Comparison of ENCODE assay signal across 10 mouse cellular contexts in genomic region chr8:92114311-92115275, GRCm38 (mm10).
DNase-seq lines count a peak whose midpoint lies in the region; ATAC-seq and TF ChIP-seq lines count a peak whose summit lies in the region.
"Had no signal": no experiment of that assay in that cellular context is flagged by ENCODE, and none has a peak within 500 bp of the region (broad histone marks: within the 10 kb centered on the region; RNA-seq: fewer than 3 reads in every experiment).

No protein-coding gene starts in this region.

- WGBS in midbrain, embryonic 10.5 days: 17% methylated on average over 22 of the region's 22 CpGs
- WGBS in midbrain, postnatal 0 days: 20% methylated on average over 22 of the region's 22 CpGs
- WGBS in forebrain, embryonic 11.5 days: 12% methylated on average over 22 of the region's 22 CpGs
- 7% methylated on average over 22 of the region's 22 CpGs for WGBS in limb, embryonic 12.5 days
- 9% methylated on average over 22 of the region's 22 CpGs for WGBS in neural tube, embryonic 15.5 days

- no peak overlapping the region for H3K9ac ChIP-seq in midbrain, postnatal 0 days (replicated peaks; ENCODE audit: low read length, poor library complexity, severe bottlenecking)
- no peak overlapping the region for H3K9ac ChIP-seq in forebrain, embryonic 11.5 days (ENCODE audit: low read length)
- H3K9ac ChIP-seq in limb, embryonic 12.5 days (replicated peaks): no peak overlapping the region
- no peak overlapping the region for H3K9ac ChIP-seq in neural tube, embryonic 15.5 days (replicated peaks)

- no peaks in the 10 kb centered on the region for H3K36me3 ChIP-seq in midbrain, embryonic 10.5 days
- H3K36me3 ChIP-seq in midbrain, postnatal 0 days (ENCODE audit: insufficient read depth, low read length): no peaks in the 10 kb centered on the region
- H3K36me3 ChIP-seq in forebrain, embryonic 11.5 days (ENCODE audit: control insufficient read depth, insufficient read depth, low read length): no peaks in the 10 kb centered on the region
- no peaks in the 10 kb centered on the region for H3K36me3 ChIP-seq in limb, embryonic 12.5 days
- H3K36me3 ChIP-seq in neural tube, embryonic 15.5 days: no peaks in the 10 kb centered on the region

- peak; percentile 59 for DNase-seq in midbrain, embryonic 10.5 days (ENCODE audit: low spot score)
- DNase-seq in midbrain, postnatal 0 days (ENCODE audit: low spot score): no peak
- DNase-seq in forebrain, embryonic 11.5 days (ENCODE audit: low spot score): peak; percentile 60
- no peak for DNase-seq in right cerebral cortex, adult 2 months (ENCODE audit: low spot score in 2 of 2)
- no peak for DNase-seq in gastrocnemius, postnatal 4 days (ENCODE audit: low spot score in 2 of 2)
- DNase-seq in right cerebral cortex, postnatal 25 days: no peak
- DNase-seq: heart, adult 11 months; lung, adult 2 months had no signal

- no peak for TF ChIP-seq CTCF in midbrain, postnatal 0 days (IDR thresholded peaks at IDR 0.05)

- H3K27me3 ChIP-seq in midbrain, embryonic 10.5 days (ENCODE audit: low read depth, poor library complexity, severe bottlenecking): peaks cover 43% of the 10 kb centered on the region
- no peaks in the 10 kb centered on the region for H3K27me3 ChIP-seq in midbrain, postnatal 0 days (ENCODE audit: insufficient read depth, low read length)
- peaks cover 23% of the 10 kb centered on the region for H3K27me3 ChIP-seq in forebrain, embryonic 11.5 days (ENCODE audit: control insufficient read depth, insufficient read depth, low read length)
- H3K27me3 ChIP-seq in limb, embryonic 12.5 days: peaks cover 51% of the 10 kb centered on the region
- H3K27me3 ChIP-seq in neural tube, embryonic 15.5 days (replicated peaks): peaks cover 10% of the 10 kb centered on the region; the same call in 1 of the 2 replicates

- ATAC-seq in midbrain, postnatal 0 days (ENCODE audit: low FRiP score): no peak
- ATAC-seq in forebrain, embryonic 11.5 days (replicated peaks; ENCODE audit: low FRiP score): no peak; the same call in 1 of the 2 replicates
- peak; percentile 76; the same call in 1 of the 2 replicates for ATAC-seq in limb, embryonic 12.5 days (ENCODE audit: insufficient number of reproducible peaks, insufficient read depth, low FRiP score, low TSS enrichment, low read depth)
- ATAC-seq in neural tube, embryonic 15.5 days (ENCODE audit: low FRiP score): no peak

- no peaks in the 10 kb centered on the region for H3K9me3 ChIP-seq in midbrain, embryonic 10.5 days (replicated peaks)
- no peaks in the 10 kb centered on the region for H3K9me3 ChIP-seq in midbrain, postnatal 0 days (ENCODE audit: low read length)
- H3K9me3 ChIP-seq in forebrain, embryonic 11.5 days (ENCODE audit: control insufficient read depth, low read length): no peaks in the 10 kb centered on the region
- no peaks in the 10 kb centered on the region for H3K9me3 ChIP-seq in limb, embryonic 12.5 days
- no peaks in the 10 kb centered on the region for H3K9me3 ChIP-seq in neural tube, embryonic 15.5 days (replicated peaks)

- H3K4me1 ChIP-seq in midbrain, embryonic 10.5 days: peaks cover 29% of the 10 kb centered on the region
- no peaks in the 10 kb centered on the region for H3K4me1 ChIP-seq in midbrain, postnatal 0 days (ENCODE audit: insufficient read depth, low read length)
- H3K4me1 ChIP-seq in forebrain, embryonic 11.5 days (replicated peaks; ENCODE audit: control insufficient read depth, insufficient read depth, low read length): peaks cover 4% of the 10 kb centered on the region; the same call in 1 of the 2 replicates
- H3K4me1 ChIP-seq in limb, embryonic 12.5 days (replicated peaks): peaks cover 23% of the 10 kb centered on the region
- peaks cover 12% of the 10 kb centered on the region for H3K4me1 ChIP-seq in neural tube, embryonic 15.5 days

- peak overlapping the region; percentile 32 for H3K4me3 ChIP-seq in midbrain, embryonic 10.5 days
- H3K4me3 ChIP-seq in midbrain, postnatal 0 days (ENCODE audit: low read depth, low read length): no peak overlapping the region
- no peak overlapping the region for H3K4me3 ChIP-seq in forebrain, embryonic 11.5 days (ENCODE audit: low read depth, low read length)
- H3K4me3 ChIP-seq in limb, embryonic 12.5 days (replicated peaks): 0 out of 2 replicates have a peak overlapping the region, but pooled peaks have one; percentile 13
- H3K4me3 ChIP-seq in neural tube, embryonic 15.5 days (replicated peaks): no peak overlapping the region

- peak overlapping the region; percentile 82 for H3K27ac ChIP-seq in midbrain, embryonic 10.5 days (replicated peaks)
- no peak overlapping the region for H3K27ac ChIP-seq in midbrain, postnatal 0 days (ENCODE audit: low read depth, low read length)
- H3K27ac ChIP-seq in forebrain, embryonic 11.5 days (ENCODE audit: low read depth, low read length): no peak overlapping the region
- H3K27ac ChIP-seq in limb, embryonic 12.5 days: peak overlapping the region; percentile 17; the same call in 1 of the 2 replicates
- no peak overlapping the region for H3K27ac ChIP-seq in neural tube, embryonic 15.5 days (replicated peaks)

- H3K4me2 ChIP-seq in midbrain, postnatal 0 days (ENCODE audit: low read depth, low read length, poor library complexity, severe bottlenecking): no peak overlapping the region
- peak overlapping the region; percentile 24; the same call in 1 of the 2 replicates for H3K4me2 ChIP-seq in forebrain, embryonic 11.5 days (ENCODE audit: low read depth, low read length, severe bottlenecking)
- peak overlapping the region; percentile 40 for H3K4me2 ChIP-seq in limb, embryonic 12.5 days
- peak overlapping the region; percentile 25 for H3K4me2 ChIP-seq in neural tube, embryonic 15.5 days

Comparison
In these comparisons a context has a peak if more than half of its experiments do, and no peak if none do; other contexts are left out.
1. DNase-seq: peak in midbrain, embryonic 10.5 days (single experiment) and forebrain, embryonic 11.5 days (single experiment); none in midbrain, postnatal 0 days (single experiment), right cerebral cortex, adult 2 months (0 of 2), gastrocnemius, postnatal 4 days (0 of 2) and right cerebral cortex, postnatal 25 days (single experiment).
2. H3K27ac ChIP-seq: peak in midbrain, embryonic 10.5 days (single experiment) and limb, embryonic 12.5 days (single experiment); none in midbrain, postnatal 0 days (single experiment), forebrain, embryonic 11.5 days (single experiment) and neural tube, embryonic 15.5 days (single experiment).
3. H3K4me3 ChIP-seq: peak in midbrain, embryonic 10.5 days (single experiment) and limb, embryonic 12.5 days (single experiment); none in midbrain, postnatal 0 days (single experiment), forebrain, embryonic 11.5 days (single experiment) and neural tube, embryonic 15.5 days (single experiment).